Mouse (Mus musculus): ENCODE results near the gene Tor2a.

Gene Tor2a

GRCm38 (mm10) chr2:32757056-32757845, at the start of gene Tor2a:
TSS of gene Tor2a (plus strand) at chr2:32757234.
- in situ Hi-C loops (cut with MboI; ENCODE audit: low sequenced_read_pairs), result no loop called here

GRCm38 (mm10) chr2:32708643-32709042, 48.4 kb upstream of the Tor2a start:
- in situ Hi-C loops (cut with MboI; ENCODE audit: low sequenced_read_pairs), result no loop called here

GRCm38 (mm10) chr2:32709521-32710137, 47.4 kb upstream of the Tor2a start:
- in situ Hi-C loops (cut with MboI; ENCODE audit: low sequenced_read_pairs), result loop anchor here (5.0 kb wide), 1 partner anchor 38 kb away; no protein-coding TSS in a partner anchor

GRCm38 (mm10) chr2:32710425-32710824, 46.6 kb upstream of the Tor2a start:
- in situ Hi-C loops (cut with MboI; ENCODE audit: low sequenced_read_pairs), result loop anchor here (5.0 kb wide), 1 partner anchor 37 kb away; no protein-coding TSS in a partner anchor

GRCm38 (mm10) chr2:32711301-32712056, 45.6 kb upstream of the Tor2a start:
- in situ Hi-C loops (cut with MboI; ENCODE audit: low sequenced_read_pairs), result loop anchor here (5.0 kb wide), 1 partner anchor 36 kb away; no protein-coding TSS in a partner anchor

GRCm38 (mm10) chr2:32712108-32712551, 44.9 kb upstream of the Tor2a start:
- in situ Hi-C loops (cut with MboI; ENCODE audit: low sequenced_read_pairs), result loop anchor here (5.0 kb wide), 1 partner anchor 35 kb away; no protein-coding TSS in a partner anchor

- in situ Hi-C loops (cut with MboI; ENCODE audit: low sequenced_read_pairs), result loop anchor here (5.0 kb wide), 1 partner anchor 35 kb away; no protein-coding TSS in a partner anchor
These were observed 44.5 kb upstream of the Tor2a start for GRCm38 (mm10) chr2:32712586-32712933.

- in situ Hi-C loops (cut with MboI; ENCODE audit: low sequenced_read_pairs), result loop anchor here (5.0 kb wide), 1 partner anchor 34 kb away; no protein-coding TSS in a partner anchor
These were observed 43.9 kb upstream of the Tor2a start, which contains the start of gene Cdk9 for GRCm38 (mm10) chr2:32712934-32713817. TSS of gene Cdk9 (minus strand) at chr2:32713076.

- in situ Hi-C loops (cut with MboI; ENCODE audit: low sequenced_read_pairs), result loop anchor here (5.0 kb wide), 1 partner anchor 33 kb away; no protein-coding TSS in a partner anchor
These were observed 42.7 kb upstream of the Tor2a start for GRCm38 (mm10) chr2:32714117-32714986.

- in situ Hi-C loops (cut with MboI; ENCODE audit: low sequenced_read_pairs), result loop anchor here (5.0 kb wide), 1 partner anchor 32 kb away; no protein-coding TSS in a partner anchor
These were observed 42.0 kb upstream of the Tor2a start for GRCm38 (mm10) chr2:32714987-32715425.

- in situ Hi-C loops (cut with MboI; ENCODE audit: low sequenced_read_pairs), result no loop called here
These were observed 38.3 kb upstream of the Tor2a start for GRCm38 (mm10) chr2:32718761-32719160.

- in situ Hi-C loops (cut with MboI; ENCODE audit: low sequenced_read_pairs), result no loop called here
These were observed 37.0 kb upstream of the Tor2a start for GRCm38 (mm10) chr2:32720053-32720452.

- in situ Hi-C loops (cut with MboI; ENCODE audit: low sequenced_read_pairs), result no loop called here
These were observed 36.3 kb upstream of the Tor2a start, which contains the start of gene Sh2d3c for GRCm38 (mm10) chr2:32720681-32721229. TSS of gene Sh2d3c (plus strand) at chr2:32721055.

- in situ Hi-C loops (cut with MboI; ENCODE audit: low sequenced_read_pairs), result no loop called here
These were observed 35.0 kb upstream of the Tor2a start for GRCm38 (mm10) chr2:32722046-32722445.

- in situ Hi-C loops (cut with MboI; ENCODE audit: low sequenced_read_pairs), result no loop called here
These were observed 34.5 kb upstream of the Tor2a start for GRCm38 (mm10) chr2:32722581-32722980.

- in situ Hi-C loops (cut with MboI; ENCODE audit: low sequenced_read_pairs), result no loop called here
These were observed 32.9 kb upstream of the Tor2a start for GRCm38 (mm10) chr2:32724149-32724548.

GRCm38 (mm10) chr2:32724832-32725790, 31.9 kb upstream of the Tor2a start:
- in situ Hi-C loops (cut with MboI; ENCODE audit: low sequenced_read_pairs), result no loop called here

Data from CH12F3 (cell line).